Mouse (Mus musculus) testis, adult 10 weeks (tissue): ENCODE results near the gene Trim65. TPM values are rescaled to one million over a fixed set of nuclear protein-coding genes. Genes with fewer than 3 reads are reported as not detected.

Experiments used
- polyA plus RNA-seq: library from polyadenylated mRNA; stranded (reverse); fragments of 350-450 nt; fragmentation: Illumina TruSeq; extraction: RNeasy Lipid Tissue Mini Kit (QIAGEN cat#74804); gene quantifications from one replicate; pipeline ENCODE4 v1.2.3, GENCODE M21; 2014; ENCODE audit warnings: low read depth, low replicate concordance

Trim65 gene
- 0.45 TPM for polyA plus RNA-seq

GRCm38 (mm10) chr11:116130488-116131205, at the start of gene Trim65:
Trim65 (minus strand) TSS chr11:116131128.

GRCm38 (mm10) chr11:116167884-116168439, 37.0 kb upstream of the Trim65 start, which contains the start of gene Fbf1:
Fbf1 (minus strand) TSS chr11:116168166.

GRCm38 (mm10) chr11:116138468-116139138, 7.7 kb upstream of the Trim65 start, which contains the start of gene Mrpl38:
Mrpl38 (minus strand) TSS chr11:116138868.

GRCm38 (mm10) chr11:116127156-116127980, 3.6 kb downstream of the Trim65 start, which contains the start of gene Trim47:
Trim47 (minus strand) TSS chr11:116127210.

GRCm38 (mm10) chr11:116086258-116087193, 44.4 kb downstream of the Trim65 start, which contains the start of gene Wbp2:
Wbp2 (minus strand) TSS chr11:116086995.

GRCm38 (mm10) chr11:116077446-116078204, 53.3 kb downstream of the Trim65 start, which contains the start of gene Unc13d:
Unc13d (minus strand) TSS chr11:116077961.

Other genes with a start within 250 kb of the Trim65 start
- not detected for gene Smim5, start 231.2 kb downstream of the Trim65 start, polyA plus RNA-seq
- 5.2 TPM for gene Smim6, start 219.1 kb downstream of the Trim65 start, polyA plus RNA-seq
- gene Sap30bp, start 197.8 kb downstream of the Trim65 start, polyA plus RNA-seq = 8.4 TPM
- gene Recql5, start 197.7 kb downstream of the Trim65 start, polyA plus RNA-seq = 3.5 TPM
- gene Itgb4, start 156.4 kb downstream of the Trim65 start, polyA plus RNA-seq = not detected
- not detected for gene Galk1, start 118.4 kb downstream of the Trim65 start, polyA plus RNA-seq
- 711 TPM for gene H3f3b, start 103.2 kb downstream of the Trim65 start, polyA plus RNA-seq
- gene Unk, start 100.8 kb downstream of the Trim65 start, polyA plus RNA-seq = 6.0 TPM
- gene Unc13d, start 53.2 kb downstream of the Trim65 start, polyA plus RNA-seq = 0.11 TPM
- 22.9 TPM for gene Wbp2, start 44.1 kb downstream of the Trim65 start, polyA plus RNA-seq
- gene Trim47, start 3.9 kb downstream of the Trim65 start, polyA plus RNA-seq = 0.36 TPM
- gene Mrpl38, start 7.7 kb upstream of the Trim65 start, polyA plus RNA-seq = 2.2 TPM
- 19.3 TPM for gene Fbf1, start 37.0 kb upstream of the Trim65 start, polyA plus RNA-seq
- gene Ten1, start 67.7 kb upstream of the Trim65 start, polyA plus RNA-seq = 1.5 TPM
- 11.0 TPM for gene Acox1, start 67.9 kb upstream of the Trim65 start, polyA plus RNA-seq
- not detected for gene Evpl, start 106.9 kb upstream of the Trim65 start, polyA plus RNA-seq
- 10.5 TPM for gene Srp68, start 143.1 kb upstream of the Trim65 start, polyA plus RNA-seq
- gene Galr2, start 149.8 kb upstream of the Trim65 start, polyA plus RNA-seq = not detected
- 16.2 TPM for gene Exoc7, start 176.1 kb upstream of the Trim65 start, polyA plus RNA-seq
- 0.76 TPM for gene Foxj1, start 204.3 kb upstream of the Trim65 start, polyA plus RNA-seq